Mouse (Mus musculus) limb, embryonic 11.5 days (tissue): ENCODE measurements around the gene B4galnt2. TPM values are rescaled to one million over a fixed set of nuclear protein-coding genes. Genes with fewer than 3 reads are reported as not detected.

Source experiments
- ATAC-seq: fragments of 200-750 bp; cut with Nextera tagmentation; 2 replicates; pipeline ENCODE4 v1.8.0; 2017; ENCODE audit warnings: low read depth; ENCODE audit not compliant: insufficient number of reproducible peaks, low FRiP score, low TSS enrichment
- DNase-seq: peaks from one replicate; pipeline ENCODE4 v3.0.0-alpha.2; 2015; ENCODE audit warnings: low spot score
- H3K27ac ChIP-seq: fragments of 300-500 bp; sonication (generic); replicated peaks from 2 replicates; pipeline ENCODE4 v1.5.1; 2014; ENCODE audit warnings: low read depth, mild to moderate bottlenecking, low read length
- H3K27me3 ChIP-seq: fragments of 300-500 bp; sonication (generic); 2 replicates; pipeline ENCODE4 v1.6.1; 2014; ENCODE audit warnings: mild to moderate bottlenecking, low read length, mixed read lengths; ENCODE audit not compliant: control insufficient read depth, insufficient read depth
- H3K36me3 ChIP-seq: fragments of 300-500 bp; sonication (generic); 2 replicates; pipeline ENCODE4 v1.6.1; 2014; ENCODE audit warnings: mild to moderate bottlenecking, low read length, moderate library complexity, mixed read lengths; ENCODE audit not compliant: control insufficient read depth, insufficient read depth
- H3K4me1 ChIP-seq: fragments of 300-500 bp; sonication (generic); 2 replicates; pipeline ENCODE4 v1.6.1; 2014; ENCODE audit warnings: low read length, mixed read lengths; ENCODE audit not compliant: control insufficient read depth, insufficient read depth
- H3K4me2 ChIP-seq: fragments of 300-500 bp; sonication (generic); 2 replicates; pipeline ENCODE4 v1.6.1; 2014; ENCODE audit warnings: low read depth, mild to moderate bottlenecking, moderate library complexity; ENCODE audit not compliant: severe bottlenecking
- H3K4me3 ChIP-seq: fragments of 300-500 bp; sonication (generic); 2 replicates; pipeline ENCODE4 v1.5.1; 2014; ENCODE audit warnings: low read depth, low read length
- H3K9ac ChIP-seq: fragments of 300-500 bp; sonication (generic); 2 replicates; pipeline ENCODE4 v1.6.1; 2014; ENCODE audit warnings: mild to moderate bottlenecking, low read length
- H3K9me3 ChIP-seq: fragments of 300-500 bp; sonication (generic); 2 replicates; pipeline ENCODE4 v1.6.1; 2016; ENCODE audit warnings: low read length; ENCODE audit not compliant: control insufficient read depth
- WGBS: fragments of 180-500 bp; shearing (Covaris S2); extraction: QIAGEN DNeasy Blood & Tissue Kit; methylation state at CpG from one replicate; pipeline ENCODE4 v1.1.7; 2014; 5-methylcytosine and 5-hydroxymethylcytosine counted together
- polyA plus RNA-seq: library from polyadenylated mRNA; unstranded; fragments of >200 nt; fragmentation: Nextera tagmentation; extraction: Ambion mirVana; gene quantifications from 2 replicates; pipeline ENCODE4 v1.2.1, GENCODE M21; 2014

Gene B4galnt2
- polyA plus RNA-seq, 1 experiment from 2014 or later = not detected

GRCm38 (mm10) chr11:95857716-95858527 lies 56.8 kb downstream of the B4galnt2 start:
- Histone ChIP-seq H3K9me3 (no peaks in the 10 kb centered on the region), H3K4me3 (peak overlapping the region; percentile 68), H3K36me3 (no peaks in the 10 kb centered on the region), H3K4me1 (no peaks in the 10 kb centered on the region), H3K9ac (peak overlapping the region; percentile 58), H3K27me3 (no peaks in the 10 kb centered on the region), H3K4me2 (peak overlapping the region; percentile 79), H3K27ac (no peak overlapping the region; the same call in 1 of the 2 replicates)
- 24% methylated on average over 21 of the region's 21 CpGs for WGBS
- ATAC-seq (no peak; the same call in 1 of the 2 replicates), DNase-seq (no peak)

DNA sequence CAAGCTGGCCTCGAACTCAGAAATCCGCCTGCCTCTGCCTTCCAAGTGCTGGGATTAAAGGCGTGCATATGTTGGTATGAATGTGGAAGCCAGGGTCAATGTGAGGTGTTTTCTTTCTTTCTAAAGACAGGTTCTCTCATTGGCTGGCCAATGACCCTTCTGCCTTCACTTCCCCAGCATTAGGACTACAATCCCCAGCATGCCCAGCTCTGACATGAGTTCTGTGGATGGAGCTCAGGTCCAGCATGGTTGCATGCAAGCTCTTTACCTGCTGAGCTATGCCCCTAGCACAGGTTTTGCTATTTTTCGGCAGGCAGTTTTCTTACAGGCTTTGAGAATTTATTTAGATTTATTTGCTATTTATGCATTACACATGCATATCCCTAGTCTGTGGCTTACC lies 57.4 kb downstream of the B4galnt2 start:
- DNase-seq = no peak
- no peak overlapping the region for H3K27ac ChIP-seq
- H3K36me3 ChIP-seq = no peaks in the 10 kb centered on the region
- H3K27me3 ChIP-seq = no peaks in the 10 kb centered on the region
- H3K4me3 ChIP-seq = no peak overlapping the region
- WGBS = 84% methylated on average over 4 of the region's 4 CpGs
- H3K9ac ChIP-seq = no peak overlapping the region
- ATAC-seq = no peak
- H3K4me2 ChIP-seq = peak overlapping the region; percentile 79; the same call in 1 of the 2 replicates
- H3K9me3 ChIP-seq = no peaks in the 10 kb centered on the region
- H3K4me1 ChIP-seq = no peaks in the 10 kb centered on the region

GRCm38 (mm10) chr11:95853684-95854083 lies 61.0 kb downstream of the B4galnt2 start:
- H3K4me2 ChIP-seq = no peak overlapping the region
- no peak overlapping the region for H3K9ac ChIP-seq
- no peak for ATAC-seq
- H3K4me3 ChIP-seq = no peak overlapping the region
- H3K27me3 ChIP-seq = no peaks in the 10 kb centered on the region
- WGBS = 64% methylated on average over 5 of the region's 5 CpGs
- H3K4me1 ChIP-seq = no peaks in the 10 kb centered on the region
- H3K27ac ChIP-seq = no peak overlapping the region
- no peaks in the 10 kb centered on the region for H3K36me3 ChIP-seq
- H3K9me3 ChIP-seq = no peaks in the 10 kb centered on the region
- peak; percentile 38 for DNase-seq

- 85% methylated on average over 2 of the region's 2 CpGs for WGBS
- H3K4me1 ChIP-seq = no peaks in the 10 kb centered on the region
- H3K9me3 ChIP-seq = no peaks in the 10 kb centered on the region
- H3K27me3 ChIP-seq = no peaks in the 10 kb centered on the region
- no peak overlapping the region for H3K27ac ChIP-seq
- no peak for ATAC-seq
- H3K4me2 ChIP-seq = no peak overlapping the region
- DNase-seq = no peak
- H3K4me3 ChIP-seq = no peak overlapping the region
- H3K9ac ChIP-seq = no peak overlapping the region
- no peaks in the 10 kb centered on the region for H3K36me3 ChIP-seq
Measured at GRCm38 (mm10) chr11:95850898-95851297, 63.8 kb downstream of the B4galnt2 start.

GRCm38 (mm10) chr11:95844935-95845334 lies 69.8 kb downstream of the B4galnt2 start:
- H3K9ac ChIP-seq = no peak overlapping the region
- H3K4me2 ChIP-seq = no peak overlapping the region
- 73% methylated on average over 4 of the region's 4 CpGs for WGBS
- H3K4me3 ChIP-seq = no peak overlapping the region
- H3K27ac ChIP-seq = no peak overlapping the region
- ATAC-seq = no peak
- H3K4me1 ChIP-seq = peaks cover 6% of the 10 kb centered on the region; the same call in 1 of the 2 replicates
- H3K27me3 ChIP-seq = peaks cover 2% of the 10 kb centered on the region; the same call in 1 of the 2 replicates
- H3K36me3 ChIP-seq = no peaks in the 10 kb centered on the region
- no peaks in the 10 kb centered on the region for H3K9me3 ChIP-seq
- no peak for DNase-seq

DNA sequence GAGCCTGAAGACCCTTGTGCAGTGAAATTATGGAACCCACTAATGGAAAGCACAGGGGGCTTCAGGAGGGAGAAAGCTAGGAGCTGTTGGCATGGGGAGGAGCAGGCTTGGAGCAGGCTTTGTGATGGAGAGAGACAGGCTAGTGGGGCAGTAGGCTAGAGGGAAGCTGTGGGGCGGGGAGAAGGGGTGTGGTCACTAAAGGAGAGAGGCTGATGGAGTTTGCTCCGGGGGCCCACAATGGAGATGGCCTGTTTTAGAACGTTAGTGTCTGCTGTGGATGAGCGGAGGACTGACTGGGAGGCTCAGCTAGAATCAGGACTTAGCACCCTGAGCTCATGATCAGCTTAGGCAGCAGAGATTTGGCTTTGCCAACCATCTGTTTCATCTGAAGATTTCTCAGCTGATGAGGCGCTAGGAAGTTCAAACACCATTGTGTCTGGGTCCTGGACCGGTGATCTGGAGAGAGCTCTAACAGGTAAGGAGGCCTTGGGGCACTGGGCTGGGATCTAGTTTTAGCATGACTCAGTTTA lies 71.2 kb downstream of the B4galnt2 start:
- Histone ChIP-seq H3K36me3 (no peaks in the 10 kb centered on the region), H3K9me3 (no peaks in the 10 kb centered on the region), H3K27me3 (peaks cover 2% of the 10 kb centered on the region; the same call in 1 of the 2 replicates), H3K4me1 (peaks cover 6% of the 10 kb centered on the region; the same call in 1 of the 2 replicates), H3K4me3 (no peak overlapping the region), H3K4me2 (no peak overlapping the region), H3K27ac (no peak overlapping the region), H3K9ac (no peak overlapping the region)
- WGBS = 58% methylated on average over 6 of the region's 6 CpGs
- ATAC-seq (no peak), DNase-seq (no peak)

- H3K27me3 ChIP-seq = peaks cover 2% of the 10 kb centered on the region; the same call in 1 of the 2 replicates
Measured at GRCm38 (mm10) chr11:95842953-95843352, 71.7 kb downstream of the B4galnt2 start.

DNA sequence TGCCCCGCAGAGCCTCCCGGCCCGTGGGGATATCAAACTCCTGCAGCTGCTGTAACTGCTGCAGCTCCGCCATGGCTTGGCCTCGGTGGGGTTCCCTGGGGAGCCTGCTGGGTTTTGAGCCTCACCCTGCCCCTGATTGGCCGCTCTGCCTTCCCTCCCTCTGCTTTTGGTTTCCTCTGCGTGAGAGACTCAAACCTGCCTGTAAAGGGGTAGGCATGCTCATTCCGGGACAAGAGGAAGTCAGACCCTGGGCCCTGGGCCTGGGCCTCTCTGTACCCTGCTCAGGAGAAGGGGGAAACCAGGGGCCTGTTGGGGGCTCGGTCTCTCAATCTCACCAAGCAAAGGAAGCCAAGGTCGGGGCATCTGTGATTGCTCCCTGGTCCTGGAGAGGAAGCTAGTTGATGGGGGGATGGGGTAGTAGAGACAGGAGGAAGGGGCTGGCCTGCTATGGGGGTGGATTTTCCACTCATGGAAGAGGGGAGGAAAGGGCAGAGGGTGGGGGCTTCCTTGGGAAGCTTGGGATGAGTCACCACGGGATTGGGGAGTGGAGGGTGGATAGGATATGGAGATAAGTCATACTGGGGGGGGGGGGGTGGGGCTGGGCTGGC lies 72.5 kb downstream of the B4galnt2 start, which contains the start of gene Abi3:
Abi3 (minus strand) TSS at position 403 of the 608 bp plus-strand sequence.
- H3K27me3 ChIP-seq = peaks cover 2% of the 10 kb centered on the region; the same call in 1 of the 2 replicates
- H3K9ac ChIP-seq = peak within 1 kb of the TSS; percentile 18; the same call in 1 of the 2 replicates

More at GRCm38 (mm10) chr11:95842953-95843352, 71.7 kb downstream of the B4galnt2 start:
- no peak overlapping the region for H3K4me3 ChIP-seq
- peaks cover 6% of the 10 kb centered on the region; the same call in 1 of the 2 replicates for H3K4me1 ChIP-seq
- no peak overlapping the region for H3K9ac ChIP-seq
- no peak for DNase-seq
- no peak overlapping the region for H3K27ac ChIP-seq
- H3K4me2 ChIP-seq = no peak overlapping the region
- WGBS = 50% methylated on average over 5 of the region's 5 CpGs
- H3K36me3 ChIP-seq = no peaks in the 10 kb centered on the region
- no peak for ATAC-seq
- no peaks in the 10 kb centered on the region for H3K9me3 ChIP-seq

More for the DNA sequence above, 72.5 kb downstream of the B4galnt2 start, which contains the start of gene Abi3:
- DNase-seq (peak; percentile 30), ATAC-seq (no peak)
- 9% methylated on average over 11 of the region's 11 CpGs for WGBS
- 0 out of 2 replicates have a peak within 1 kb of the TSS, but pooled peaks have one; percentile 2 for H3K4me3 ChIP-seq
- H3K36me3 ChIP-seq = no peaks in the 10 kb centered on the region
- no peak within 1 kb of the TSS for H3K27ac ChIP-seq
- H3K9me3 ChIP-seq = no peaks in the 10 kb centered on the region
- H3K4me2 ChIP-seq = peak within 1 kb of the TSS; percentile 11; the same call in 1 of the 2 replicates
- H3K4me1 ChIP-seq = peaks cover 6% of the 10 kb centered on the region; the same call in 1 of the 2 replicates
